Mouse (Mus musculus) ES-CJ7 (cell line): ENCODE results near the gene Col8a2.

ENCODE experiments used
- DNase-seq: peaks from one replicate; pipeline ENCODE4 v3.0.0; 2011; ENCODE audit warnings: low read depth, low spot score

Col8a2 gene

DNA sequence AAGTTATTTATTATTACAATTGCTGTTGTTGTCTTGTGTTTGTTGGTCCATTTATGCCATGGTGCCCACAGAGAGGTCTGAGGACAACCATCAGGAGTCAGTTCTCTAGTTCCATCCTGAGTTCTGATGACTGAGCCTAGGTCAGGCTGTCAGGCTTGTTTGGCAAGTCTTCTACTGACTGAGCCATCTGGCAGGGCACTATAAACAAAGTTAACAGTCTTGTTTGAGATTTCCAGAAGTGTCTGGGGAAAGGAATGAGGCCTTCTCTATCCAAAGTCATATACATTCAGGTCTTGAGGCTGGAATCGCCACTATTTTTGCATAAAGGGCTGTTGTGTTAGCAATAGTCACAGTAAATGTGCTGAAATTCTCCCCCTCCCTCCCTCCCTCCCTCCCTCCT is 45.2 kb downstream of the Col8a2 start:
- DNase-seq: no peak

DNA sequence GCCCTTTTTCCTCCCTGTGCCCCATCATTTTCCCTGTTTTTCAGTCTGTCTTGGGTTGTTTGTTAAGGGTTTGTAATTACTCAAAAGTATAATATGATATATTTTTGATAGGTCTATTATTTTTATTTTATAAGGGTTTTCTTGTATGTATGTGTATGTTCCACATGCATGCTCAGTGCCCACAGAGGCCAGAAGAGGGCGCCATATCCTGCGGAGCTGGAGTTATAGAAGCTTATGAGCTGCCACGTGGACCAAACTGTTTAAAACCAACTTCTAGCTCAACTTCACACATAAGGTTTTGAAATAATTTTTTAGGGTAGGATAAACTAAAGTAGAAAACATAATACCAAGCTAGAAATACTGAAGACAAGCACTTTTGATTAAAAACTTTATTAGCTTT is 45.8 kb downstream of the Col8a2 start:
- peak; percentile 70 for DNase-seq

DNA sequence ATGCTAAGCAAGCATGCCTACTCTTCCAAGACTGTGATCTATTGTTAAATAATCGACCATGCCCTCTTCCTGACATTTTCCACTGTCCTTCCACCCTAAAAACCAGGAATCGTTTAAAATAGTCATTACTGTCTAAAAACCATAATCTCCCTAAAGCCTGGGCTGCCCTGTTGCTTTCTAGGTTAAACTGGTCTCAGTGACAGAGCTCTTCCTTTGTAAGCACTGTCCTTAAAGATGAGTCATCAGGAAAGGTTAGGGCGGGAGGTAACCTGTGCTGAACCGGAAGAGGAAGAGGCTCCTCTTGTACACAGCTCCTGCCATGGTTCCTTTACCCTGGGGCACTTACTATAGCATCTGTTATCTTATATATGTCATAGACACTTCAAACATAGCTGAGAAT is 52.9 kb downstream of the Col8a2 start:
- peak; percentile 80 for DNase-seq

DNA sequence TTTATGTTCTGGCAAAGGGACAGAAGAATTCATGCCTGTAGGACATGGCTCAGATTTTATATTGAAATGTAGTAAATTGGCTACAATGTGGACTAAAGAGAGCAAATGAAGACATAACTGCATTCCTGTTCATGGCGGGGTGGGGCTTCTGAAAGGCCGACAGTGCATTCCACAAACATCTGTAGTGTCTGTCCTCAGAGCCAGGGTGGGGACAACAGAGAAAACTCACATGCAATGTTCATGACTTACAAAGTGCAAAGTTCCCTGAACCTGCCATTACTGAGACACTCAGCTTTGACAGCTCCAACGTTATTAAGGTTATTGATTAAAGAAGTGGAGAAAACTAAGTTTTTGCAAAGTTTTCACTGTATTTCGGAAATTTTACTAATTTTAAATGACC is 56.9 kb downstream of the Col8a2 start:
- no peak for DNase-seq

DNA sequence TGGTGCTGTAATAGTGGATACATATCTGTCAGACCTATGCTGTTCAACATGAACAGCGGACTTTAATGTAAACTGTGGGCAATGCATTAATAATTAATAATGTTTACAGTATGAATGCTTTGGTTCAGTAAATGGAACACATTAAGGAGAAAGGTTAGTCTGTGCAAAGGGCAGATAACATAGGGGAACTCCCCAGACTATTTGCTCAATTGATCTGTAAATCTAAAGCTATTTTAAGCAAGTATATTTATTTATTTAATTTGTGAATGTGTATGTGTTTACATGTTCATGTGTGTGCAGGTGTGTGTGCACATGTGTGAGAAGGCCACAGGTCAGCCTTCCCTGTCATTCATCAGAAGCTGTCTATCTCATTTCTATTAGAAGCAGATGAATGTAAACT is 73.5 kb downstream of the Col8a2 start:
- no peak for DNase-seq
